Mouse (Mus musculus): ENCODE results near the gene Zcchc8. TPM values are rescaled to one million over a fixed set of nuclear protein-coding genes. Genes with fewer than 3 reads are reported as not detected.
"Not testable (repeated sequence)": the region's sequence is repeated elsewhere in the genome, so short reads cannot be mapped to it uniquely, and the experiment has no call there.

Gene Zcchc8
- polyA plus RNA-seq (2021): 75.4 TPM

- H3K27me3 ChIP-seq: no peaks in the 10 kb centered on the region
- no peak for TF ChIP-seq CTCF (IDR thresholded peaks at IDR 0.05)
- DNase-seq (ENCODE audit: low read depth, low spot score) (peak; percentile 96), ATAC-seq (peak; percentile 91)
- in situ Hi-C loops (cut with MboI; ENCODE audit: low pct_unique_long_range_greater_than_20kb): no loop called here
- CTCF ChIA-PET: interaction anchor here (1.4 kb wide), 1 partner anchor 90 kb away, joined by 3 read pairs; no protein-coding TSS in a partner anchor
- POLR2A ChIA-PET: interaction anchor here (0.6 to 1.9 kb wide), 8 partner anchors 10 to 96 kb away, joined by 3 to 12 read pairs (median 4); no protein-coding TSS in a partner anchor
These were observed at the start of gene Zcchc8 for GRCm38 (mm10) chr5:123720328-123721311. TSS of gene Zcchc8 (minus strand) at chr5:123721100.

- H3K27me3 ChIP-seq; POLR2A ChIA-PET; CTCF ChIA-PET; ATAC-seq; DNase-seq (ENCODE audit: low read depth, low spot score); in situ Hi-C loops (cut with MboI; ENCODE audit: low pct_unique_long_range_greater_than_20kb): not testable (repeated sequence)
These were observed 45.6 kb upstream of the Zcchc8 start for GRCm38 (mm10) chr5:123766455-123766854.

GRCm38 (mm10) chr5:123765506-123765905 lies 44.6 kb upstream of the Zcchc8 start:
- ChIA-PET CTCF (no interaction called here), POLR2A (no interaction called here)
- no peaks in the 10 kb centered on the region for H3K27me3 ChIP-seq
- no peak for TF ChIP-seq CTCF (IDR thresholded peaks at IDR 0.05)
- in situ Hi-C loops (cut with MboI; ENCODE audit: low pct_unique_long_range_greater_than_20kb): no loop called here
- ATAC-seq (no peak), DNase-seq (ENCODE audit: low read depth, low spot score) (no peak)

- TF ChIP-seq CTCF (IDR thresholded peaks at IDR 0.05): peak; percentile 32
- DNase-seq (ENCODE audit: low read depth, low spot score) (peak; percentile 99), ATAC-seq (peak; percentile 81)
- CTCF ChIA-PET: interaction anchor here (0.8 to 1.0 kb wide), 2 partner anchors 18 to 20 kb away, joined by 3 read pairs; no protein-coding TSS in a partner anchor
- in situ Hi-C loops (cut with MboI; ENCODE audit: low pct_unique_long_range_greater_than_20kb): no loop called here
- no peaks in the 10 kb centered on the region for H3K27me3 ChIP-seq
- POLR2A ChIA-PET: interaction anchor here (0.6 to 2.0 kb wide), 12 partner anchors 8 to 462 kb away, joined by 3 to 12 read pairs (median 4); partner anchors contain the start of gene Zcchc8
These were observed 28.5 kb upstream of the Zcchc8 start, which contains the start of the genes Rsrc2 and Kntc1 for GRCm38 (mm10) chr5:123749065-123750064. TSS of gene Rsrc2 (minus strand) at chr5:123749414. TSS of gene Kntc1 (plus strand) at chr5:123749716.

GRCm38 (mm10) chr5:123748339-123749064 lies 27.6 kb upstream of the Zcchc8 start:
- ATAC-seq (no peak), DNase-seq (ENCODE audit: low read depth, low spot score) (peak; percentile 30)
- CTCF ChIA-PET: interaction anchor here (0.8 to 1.0 kb wide), 2 partner anchors 17 to 19 kb away, joined by 3 read pairs; no protein-coding TSS in a partner anchor
- no peaks in the 10 kb centered on the region for H3K27me3 ChIP-seq
- in situ Hi-C loops (cut with MboI; ENCODE audit: low pct_unique_long_range_greater_than_20kb): no loop called here
- POLR2A ChIA-PET: interaction anchor here (0.6 to 2.0 kb wide), 12 partner anchors 9 to 461 kb away, joined by 3 to 12 read pairs (median 4); partner anchors contain the start of gene Zcchc8
- TF ChIP-seq CTCF (IDR thresholded peaks at IDR 0.05): no peak

GRCm38 (mm10) chr5:123747604-123748003 lies 26.7 kb upstream of the Zcchc8 start:
- ChIA-PET POLR2A (interaction anchor here (0.6 to 2.0 kb wide), 2 partner anchors 27 to 29 kb away, joined by 3 to 12 read pairs; partner anchors contain the start of gene Zcchc8), CTCF (interaction anchor here (1.0 to 1.1 kb wide), 2 partner anchors 9 to 12 kb away, joined by 3 read pairs; no protein-coding TSS in a partner anchor)
- ATAC-seq (no peak), DNase-seq (ENCODE audit: low read depth, low spot score) (no peak)
- no peaks in the 10 kb centered on the region for H3K27me3 ChIP-seq
- no peak for TF ChIP-seq CTCF (IDR thresholded peaks at IDR 0.05)
- in situ Hi-C loops (cut with MboI; ENCODE audit: low pct_unique_long_range_greater_than_20kb): no loop called here

GRCm38 (mm10) chr5:123746253-123746652 lies 25.4 kb upstream of the Zcchc8 start:
- ChIA-PET POLR2A (interaction anchor here (0.7 to 1.1 kb wide), 4 partner anchors 16 to 165 kb away, joined by 3 to 5 read pairs (median 4); no protein-coding TSS in a partner anchor), CTCF (interaction anchor here (0.9 to 1.7 kb wide), 2 partner anchors 11 to 15 kb away, joined by 3 to 5 read pairs; no protein-coding TSS in a partner anchor)
- no peak for TF ChIP-seq CTCF (IDR thresholded peaks at IDR 0.05)
- in situ Hi-C loops (cut with MboI; ENCODE audit: low pct_unique_long_range_greater_than_20kb): no loop called here
- ATAC-seq (no peak), DNase-seq (ENCODE audit: low read depth, low spot score) (no peak)
- H3K27me3 ChIP-seq: no peaks in the 10 kb centered on the region

- in situ Hi-C loops (cut with MboI; ENCODE audit: low pct_unique_long_range_greater_than_20kb): no loop called here
- no peaks in the 10 kb centered on the region for H3K27me3 ChIP-seq
- ATAC-seq (no peak), DNase-seq (ENCODE audit: low read depth, low spot score) (no peak)
- ChIA-PET CTCF (interaction anchor here (1.3 kb wide), 1 partner anchor 22 kb away, joined by 4 read pairs; no protein-coding TSS in a partner anchor), POLR2A (no interaction called here)
- no peak for TF ChIP-seq CTCF (IDR thresholded peaks at IDR 0.05)
These were observed 23.5 kb upstream of the Zcchc8 start for GRCm38 (mm10) chr5:123744358-123744757.

- CTCF ChIA-PET: interaction anchor here (0.8 to 2.3 kb wide), 4 partner anchors 8 to 32 kb away, joined by 3 to 7 read pairs (median 6); partner anchors contain the start of genes Kntc1 and Rsrc2
- ATAC-seq (no peak), DNase-seq (ENCODE audit: low read depth, low spot score) (no peak)
- no peak for TF ChIP-seq CTCF (IDR thresholded peaks at IDR 0.05)
- in situ Hi-C loops (cut with MboI; ENCODE audit: low pct_unique_long_range_greater_than_20kb): no loop called here
- POLR2A ChIA-PET: interaction anchor here (1.5 kb wide), 1 partner anchor 10 kb away, joined by 9 read pairs; the partner anchor contains the start of gene Zcchc8
- H3K27me3 ChIP-seq: no peaks in the 10 kb centered on the region
These were observed 10.1 kb upstream of the Zcchc8 start for GRCm38 (mm10) chr5:123730981-123731380.

- H3K27me3 ChIP-seq; in situ Hi-C loops (cut with MboI; ENCODE audit: low pct_unique_long_range_greater_than_20kb); ATAC-seq; DNase-seq (ENCODE audit: low read depth, low spot score): not testable (repeated sequence)
- ChIA-PET POLR2A (interaction anchor here (0.7 to 1.4 kb wide), 2 partner anchors 25 to 364 kb away, joined by 4 to 8 read pairs; partner anchors contain the start of gene Rsrc2), CTCF (interaction anchor here (2.0 kb wide), 1 partner anchor 20 kb away, joined by 4 read pairs; no protein-coding TSS in a partner anchor)
These were observed 2.9 kb upstream of the Zcchc8 start for GRCm38 (mm10) chr5:123723816-123724215.
